Mouse (Mus musculus): ENCODE results near the gene Nmt1.

Gene Nmt1

GRCm38 (mm10) chr11:103006286-103007000 is 21.5 kb upstream of the Nmt1 start:
- no peak for DNase-seq

- DNase-seq = no peak
Observed at GRCm38 (mm10) chr11:103007001-103007340, 21.0 kb upstream of the Nmt1 start.

GRCm38 (mm10) chr11:103008558-103008957 is 19.4 kb upstream of the Nmt1 start:
- DNase-seq = no peak

GRCm38 (mm10) chr11:103009208-103009607 is 18.8 kb upstream of the Nmt1 start:
- DNase-seq = peak in 1 of 2 experiments; percentile 26

GRCm38 (mm10) chr11:103010454-103011205 is 17.4 kb upstream of the Nmt1 start:
- DNase-seq = no peak

GRCm38 (mm10) chr11:103011206-103011497 is 16.8 kb upstream of the Nmt1 start:
- DNase-seq = no peak

GRCm38 (mm10) chr11:103015881-103016825 is 11.8 kb upstream of the Nmt1 start:
- DNase-seq = no peak

- peak; percentile 94 to 98 for DNase-seq
Observed at GRCm38 (mm10) chr11:103016930-103017329, 11.1 kb upstream of the Nmt1 start.

- no peak for DNase-seq
Observed at GRCm38 (mm10) chr11:103017661-103018060, 10.3 kb upstream of the Nmt1 start.

- no peak for DNase-seq
Observed at GRCm38 (mm10) chr11:103018860-103019259, 9.1 kb upstream of the Nmt1 start.

GRCm38 (mm10) chr11:103019325-103019724 is 8.7 kb upstream of the Nmt1 start:
- no peak for DNase-seq

- DNase-seq = no peak
Observed at GRCm38 (mm10) chr11:103020713-103021335, 7.2 kb upstream of the Nmt1 start.

GRCm38 (mm10) chr11:103023974-103024373 is 4.0 kb upstream of the Nmt1 start:
- no peak for DNase-seq

- no peak for DNase-seq
Observed at GRCm38 (mm10) chr11:103026901-103027300, 1.1 kb upstream of the Nmt1 start.

- no peak for DNase-seq
Observed at GRCm38 (mm10) chr11:103027570-103028175, 317 bp upstream of the Nmt1 start.

GRCm38 (mm10) chr11:103033030-103033429 is 5.0 kb downstream of the Nmt1 start:
- DNase-seq = no peak

GRCm38 (mm10) chr11:103035007-103035406 is 7.0 kb downstream of the Nmt1 start:
- no peak for DNase-seq

- no peak for DNase-seq
Observed at GRCm38 (mm10) chr11:103036881-103037465, 9.0 kb downstream of the Nmt1 start.

- DNase-seq = no peak
Observed at GRCm38 (mm10) chr11:103038037-103038436, 10.0 kb downstream of the Nmt1 start.

GRCm38 (mm10) chr11:103042828-103043227 is 14.8 kb downstream of the Nmt1 start:
- DNase-seq = no peak

GRCm38 (mm10) chr11:103043982-103044381 is 16.0 kb downstream of the Nmt1 start:
- DNase-seq = no peak

- no peak for DNase-seq
Observed at GRCm38 (mm10) chr11:103046286-103046685, 18.3 kb downstream of the Nmt1 start.

Measured in spleen, adult 18-20 months (tissue).